25 mouse cellular contexts compared by ENCODE assay signal in genomic region chr14:73874337-73874736, GRCm38 (mm10).
"Had no signal": no experiment of that assay in that cellular context is flagged by ENCODE, and none has a peak within 500 bp of the region (broad histone marks: within the 10 kb centered on the region; RNA-seq: fewer than 3 reads in every experiment).

No protein-coding gene starts in this region.

- H3K4me1 ChIP-seq: heart, embryonic 13.5 days; heart, embryonic 15.5 days; hindbrain, embryonic 13.5 days; hindbrain, embryonic 15.5 days; limb, embryonic 13.5 days; limb, embryonic 15.5 days; liver, embryonic 12.5 days had no signal

- DNase-seq: gastrocnemius, adult 2 months; gastrocnemius, postnatal 10 days; gastrocnemius, postnatal 25 days; heart, adult 11 months; heart, adult 2 months; heart, postnatal 14 days; heart, postnatal 36 days; kidney, adult 2 months; kidney, postnatal 14 days; kidney, postnatal 36 days; layer of hippocampus, adult 9-11 months; layer of hippocampus, postnatal 36 days; left cerebral cortex, postnatal 4 days; lung, adult 18-20 months had no signal

- H3K27ac ChIP-seq: gastrocnemius, adult 2 months; heart, adult 2 months; heart, embryonic 13.5 days; heart, embryonic 15.5 days; hindbrain, embryonic 13.5 days; hindbrain, embryonic 15.5 days; hindbrain, postnatal 0 days; limb, embryonic 13.5 days; limb, embryonic 15.5 days; liver, embryonic 12.5 days; liver, embryonic 14.5 days had no signal

- H3K4me2 ChIP-seq: heart, embryonic 11.5 days; heart, embryonic 13.5 days; heart, embryonic 15.5 days; hindbrain, embryonic 13.5 days; hindbrain, embryonic 15.5 days; limb, embryonic 13.5 days; limb, embryonic 15.5 days; liver, embryonic 12.5 days had no signal

- H3K27me3 ChIP-seq: heart, embryonic 13.5 days; heart, embryonic 15.5 days; hindbrain, embryonic 13.5 days; hindbrain, embryonic 15.5 days; limb, embryonic 13.5 days; limb, embryonic 15.5 days; liver, embryonic 12.5 days had no signal

- H3K9ac ChIP-seq: heart, embryonic 13.5 days; heart, embryonic 15.5 days; hindbrain, embryonic 13.5 days; hindbrain, embryonic 15.5 days; limb, embryonic 13.5 days; limb, embryonic 15.5 days; liver, embryonic 12.5 days; liver, embryonic 14.5 days had no signal

- H3K4me3 ChIP-seq: gastrocnemius, adult 2 months; heart, adult 2 months; heart, embryonic 13.5 days; heart, embryonic 15.5 days; hindbrain, embryonic 13.5 days; hindbrain, embryonic 15.5 days; limb, embryonic 13.5 days; limb, embryonic 15.5 days; liver, embryonic 12.5 days had no signal

- ATAC-seq: hindbrain, postnatal 0 days; intestine, embryonic 16.5 days; liver, embryonic 12.5 days had no signal

- H3K9me3 ChIP-seq: heart, embryonic 13.5 days; heart, embryonic 15.5 days; hindbrain, embryonic 13.5 days; hindbrain, embryonic 15.5 days; limb, embryonic 13.5 days; limb, embryonic 15.5 days; liver, embryonic 12.5 days had no signal

- H3K36me3 ChIP-seq: heart, embryonic 13.5 days; heart, embryonic 15.5 days; hindbrain, embryonic 13.5 days; hindbrain, embryonic 15.5 days; limb, embryonic 13.5 days; limb, embryonic 15.5 days; liver, embryonic 12.5 days had no signal
